9 mouse cellular contexts compared by ENCODE assay signal in the genomic region with DNA sequence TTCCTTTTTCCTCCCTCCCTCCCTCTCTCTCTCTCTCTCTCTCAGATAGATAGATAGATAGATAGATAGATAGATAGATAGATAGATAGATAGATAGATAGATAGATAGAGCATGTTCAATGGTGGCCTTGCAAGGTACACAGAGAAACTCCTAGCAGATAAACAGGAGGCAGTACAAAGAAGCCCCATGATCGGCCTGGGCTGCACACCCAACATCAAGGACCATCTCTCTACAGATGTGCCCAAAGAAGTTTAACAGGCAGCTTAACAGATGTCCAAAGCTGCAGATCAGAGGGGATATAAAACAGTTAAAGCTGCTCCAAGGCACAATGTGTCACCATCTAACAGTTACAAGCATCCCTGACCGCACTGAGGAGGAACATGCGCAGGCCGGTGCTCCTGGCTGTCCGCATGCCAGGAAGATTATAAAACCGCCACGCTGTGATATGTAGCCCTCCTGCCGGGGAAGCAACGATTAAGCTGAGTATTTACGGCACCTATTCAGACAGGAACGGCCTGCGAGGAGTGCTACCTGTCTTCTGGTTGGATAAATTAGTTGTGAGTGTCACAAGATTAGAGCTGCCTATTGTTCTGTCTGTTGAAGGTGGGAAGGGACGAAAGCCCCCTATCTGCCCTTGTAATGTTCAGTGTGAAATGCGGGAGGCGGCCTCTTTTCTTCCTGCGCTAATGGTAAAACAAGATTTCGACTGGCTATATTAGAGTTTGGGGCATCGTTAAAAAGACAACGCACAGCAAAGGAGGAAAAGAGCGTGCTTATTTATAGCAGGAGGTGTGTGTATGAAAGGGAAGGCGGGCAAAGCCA.
DNase-seq lines count a peak whose midpoint lies in the region; ATAC-seq and TF ChIP-seq lines count a peak whose summit lies in the region.
"Had no signal": no experiment of that assay in that cellular context is flagged by ENCODE, and none has a peak within 500 bp of the region (broad histone marks: within the 10 kb centered on the region; RNA-seq: fewer than 3 reads in every experiment).

No protein-coding gene starts in this region.

- TF ChIP-seq CTCF in left cerebral cortex, adult 2 months (IDR thresholded peaks at IDR 0.05), result no peak

- 13% methylated on average over 21 of the region's 21 CpGs for WGBS in intestine, embryonic 15.5 days
- 6% methylated on average over 21 of the region's 21 CpGs for WGBS in neural tube, embryonic 15.5 days

- no peak overlapping the region; the same call in 1 of the 2 replicates for H3K4me3 ChIP-seq in left cerebral cortex, adult 2 months
- H3K4me3 ChIP-seq in intestine, embryonic 15.5 days (replicated peaks), result no peak overlapping the region
- H3K4me3 ChIP-seq in neural tube, embryonic 15.5 days (replicated peaks), result 0 out of 2 replicates have a peak overlapping the region, but pooled peaks have one; percentile 19

- ATAC-seq in intestine, embryonic 15.5 days, result no peak
- peak; percentile 79 for ATAC-seq in neural tube, embryonic 15.5 days (ENCODE audit: low FRiP score)
- ATAC-seq in frontal cortex, adult (ENCODE audit: low TSS enrichment), result no peak; the same call in 1 of the 2 replicates

- DNase-seq in cerebellum, postnatal 25 days, result peak; percentile 4 to 15
- no peak for DNase-seq in cerebellum, adult 8-10 months
- peak; percentile 4 to 5 for DNase-seq in left cerebral cortex, adult 18-20 months (ENCODE audit: low spot score in 2 of 2)
- DNase-seq in left cerebral cortex, adult 2 months (ENCODE audit: extremely low spot score in 1 of 2, low spot score in 2 of 2), result no peak
- no peak for DNase-seq in cerebellum, adult 9-10 months

- H3K4me1 ChIP-seq in intestine, embryonic 15.5 days (replicated peaks), result no peaks in the 10 kb centered on the region
- H3K4me1 ChIP-seq in neural tube, embryonic 15.5 days, result peaks cover 12% of the 10 kb centered on the region

- no peak overlapping the region for H3K9ac ChIP-seq in intestine, embryonic 15.5 days
- peak overlapping the region; percentile 24; the same call in 1 of the 2 replicates for H3K9ac ChIP-seq in neural tube, embryonic 15.5 days (replicated peaks)

- no peaks in the 10 kb centered on the region for H3K9me3 ChIP-seq in intestine, embryonic 15.5 days
- no peaks in the 10 kb centered on the region for H3K9me3 ChIP-seq in neural tube, embryonic 15.5 days (replicated peaks)

- H3K27ac ChIP-seq in left cerebral cortex, adult 2 months, result no peak overlapping the region
- no peak overlapping the region for H3K27ac ChIP-seq in intestine, embryonic 15.5 days
- peak overlapping the region; percentile 56 for H3K27ac ChIP-seq in neural tube, embryonic 15.5 days (replicated peaks)
- H3K27ac ChIP-seq: macrophage had no signal

- intact Hi-C loops in left cerebral cortex, adult 2 months (cut with DNase I), result no loop called here

- peak overlapping the region; percentile 17; the same call in 1 of the 2 replicates for H3K4me2 ChIP-seq in intestine, embryonic 15.5 days (replicated peaks)
- peak overlapping the region; percentile 50 for H3K4me2 ChIP-seq in neural tube, embryonic 15.5 days

- H3K27me3 ChIP-seq in intestine, embryonic 15.5 days (replicated peaks), result peaks cover 12% of the 10 kb centered on the region
- peaks cover 19% of the 10 kb centered on the region for H3K27me3 ChIP-seq in neural tube, embryonic 15.5 days (replicated peaks)

- H3K36me3 ChIP-seq in intestine, embryonic 15.5 days, result no peaks in the 10 kb centered on the region
- no peaks in the 10 kb centered on the region for H3K36me3 ChIP-seq in neural tube, embryonic 15.5 days

Comparison
In these comparisons a context has a peak if more than half of its experiments do, and no peak if none do; other contexts are left out.
1. DNase-seq: peak in cerebellum, postnatal 25 days (2 of 2) and left cerebral cortex, adult 18-20 months (2 of 2); none in cerebellum, adult 8-10 months (single experiment), left cerebral cortex, adult 2 months (0 of 2) and cerebellum, adult 9-10 months (single experiment).